Mouse (Mus musculus): Measurements from ENCODE around the gene Enthd1. TPM values are rescaled to one million over a fixed set of nuclear protein-coding genes. Genes with fewer than 3 reads are reported as not detected.

Enthd1 gene
- polyA plus RNA-seq, 2 experiments: not detected

DNA sequence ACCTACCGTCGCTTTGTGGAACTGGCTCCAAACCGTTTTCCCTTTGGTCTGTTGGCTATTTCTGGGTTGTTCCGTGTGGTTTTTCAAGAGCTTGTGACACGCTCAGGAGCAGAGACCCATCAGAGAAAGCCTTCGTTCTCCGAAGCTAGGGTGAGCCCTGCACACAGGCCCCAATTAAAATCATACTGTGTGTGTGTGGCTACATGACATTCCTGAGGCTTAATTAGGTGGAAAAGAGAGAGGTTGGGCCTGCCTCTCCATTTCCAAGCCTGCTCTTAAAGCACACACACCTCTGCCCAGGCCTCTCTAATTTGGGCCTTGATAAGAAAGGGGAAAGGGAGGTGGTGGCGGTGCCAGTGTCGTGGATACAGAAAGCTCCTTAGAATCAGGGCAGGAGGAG is 126.5 kb downstream of the Enthd1 start:
- no peak overlapping the region for H3K27ac ChIP-seq
- H3K9ac ChIP-seq (replicated peaks): no peak overlapping the region
- H3K36me3 ChIP-seq (replicated peaks; ENCODE audit: control insufficient read depth, insufficient read depth, low read depth): no peaks in the 10 kb centered on the region
- H3K27me3 ChIP-seq (ENCODE audit: control insufficient read depth, insufficient read depth, low read length): no peaks in the 10 kb centered on the region
- no peak for TF ChIP-seq EP300 (IDR thresholded peaks at IDR 0.05; ENCODE audit: low read depth)
- no peak for TF ChIP-seq CTCF (IDR thresholded peaks at IDR 0.05; ENCODE audit: low read depth)
- WGBS (ENCODE audit: insufficient replicate concordance): 59% methylated on average over 9 of the region's 9 CpGs
- no peak overlapping the region for H3K4me2 ChIP-seq (ENCODE audit: low read depth)
- no peaks in the 10 kb centered on the region for H3K9me3 ChIP-seq (ENCODE audit: control insufficient read depth, low read length)
- H3K4me1 ChIP-seq (replicated peaks; ENCODE audit: control insufficient read depth in 2 of 2, insufficient read depth in 2 of 2, low read length in 1 of 2): no peaks in the 10 kb centered on the region
- no peak overlapping the region for H3K4me3 ChIP-seq (ENCODE audit: insufficient read depth in 1 of 2, low read depth in 2 of 2, low read length in 2 of 2)
- DNase-seq (ENCODE audit: low read depth in 3 of 3, low spot score in 3 of 3): no peak
- ATAC-seq (ENCODE audit: insufficient read depth): no peak

GRCm38 (mm10) chr15:80437996-80438395 is 127.0 kb downstream of the Enthd1 start:
- Histone ChIP-seq H3K4me1 (replicated peaks; ENCODE audit: control insufficient read depth in 2 of 2, insufficient read depth in 2 of 2, low read length in 1 of 2) (no peaks in the 10 kb centered on the region), H3K9me3 (ENCODE audit: control insufficient read depth, low read length) (no peaks in the 10 kb centered on the region), H3K4me2 (ENCODE audit: low read depth) (no peak overlapping the region), H3K4me3 (ENCODE audit: insufficient read depth in 1 of 2, low read depth in 2 of 2, low read length in 2 of 2) (no peak overlapping the region), H3K27me3 (ENCODE audit: control insufficient read depth, insufficient read depth, low read length) (no peaks in the 10 kb centered on the region), H3K9ac (replicated peaks) (no peak overlapping the region), H3K27ac (no peak overlapping the region), H3K36me3 (replicated peaks; ENCODE audit: control insufficient read depth, insufficient read depth, low read depth) (no peaks in the 10 kb centered on the region)
- WGBS (ENCODE audit: insufficient replicate concordance): 74% methylated on average over 9 of the region's 9 CpGs
- no peak for DNase-seq (ENCODE audit: low read depth in 3 of 3, low spot score in 3 of 3)
- no peak for ATAC-seq (ENCODE audit: insufficient read depth)
- TF ChIP-seq CTCF (IDR thresholded peaks at IDR 0.05; ENCODE audit: low read depth) (no peak), EP300 (IDR thresholded peaks at IDR 0.05; ENCODE audit: low read depth) (no peak)

DNA sequence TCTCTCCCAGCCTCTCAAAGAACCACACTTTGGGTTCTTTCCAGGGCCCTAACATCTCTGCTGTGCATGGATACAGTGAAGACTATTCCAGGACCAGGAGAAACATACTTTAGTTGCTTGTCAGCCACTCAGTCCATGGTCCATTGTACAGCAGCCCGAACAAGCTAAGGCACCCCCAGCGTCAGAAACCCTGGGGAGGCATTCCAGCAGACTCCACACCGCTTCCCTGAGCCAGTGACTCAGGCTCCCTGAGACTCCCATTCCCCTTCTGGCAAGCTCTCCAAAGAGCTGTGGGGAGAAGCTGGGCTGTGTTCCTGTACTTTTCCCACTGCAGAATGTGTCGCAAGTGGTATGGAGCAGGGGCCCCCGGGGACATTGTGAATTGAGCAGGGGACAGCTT is 128.0 kb downstream of the Enthd1 start:
- no peak for ATAC-seq (ENCODE audit: insufficient read depth)
- Histone ChIP-seq H3K27ac (no peak overlapping the region), H3K4me3 (ENCODE audit: insufficient read depth in 1 of 2, low read depth in 2 of 2, low read length in 2 of 2) (no peak overlapping the region), H3K36me3 (replicated peaks; ENCODE audit: control insufficient read depth, insufficient read depth, low read depth) (no peaks in the 10 kb centered on the region), H3K9me3 (ENCODE audit: control insufficient read depth, low read length) (no peaks in the 10 kb centered on the region), H3K4me1 (replicated peaks; ENCODE audit: control insufficient read depth in 2 of 2, insufficient read depth in 2 of 2, low read length in 1 of 2) (no peaks in the 10 kb centered on the region), H3K4me2 (ENCODE audit: low read depth) (no peak overlapping the region), H3K9ac (replicated peaks) (no peak overlapping the region), H3K27me3 (ENCODE audit: control insufficient read depth, insufficient read depth, low read length) (no peaks in the 10 kb centered on the region)
- no peak for TF ChIP-seq CTCF (IDR thresholded peaks at IDR 0.05; ENCODE audit: low read depth)
- no peak for TF ChIP-seq EP300 (IDR thresholded peaks at IDR 0.05; ENCODE audit: low read depth)
- 68% methylated on average over 5 of the region's 5 CpGs for WGBS (ENCODE audit: insufficient replicate concordance)
- DNase-seq (ENCODE audit: low read depth in 3 of 3, low spot score in 3 of 3): no peak

GRCm38 (mm10) chr15:80430324-80430723 is 134.6 kb downstream of the Enthd1 start:
- WGBS (ENCODE audit: insufficient replicate concordance): 74% methylated on average over 11 of the region's 11 CpGs
- TF ChIP-seq CTCF (IDR thresholded peaks at IDR 0.05; ENCODE audit: low read depth) (no peak), EP300 (IDR thresholded peaks at IDR 0.05; ENCODE audit: low read depth) (no peak)

DNA sequence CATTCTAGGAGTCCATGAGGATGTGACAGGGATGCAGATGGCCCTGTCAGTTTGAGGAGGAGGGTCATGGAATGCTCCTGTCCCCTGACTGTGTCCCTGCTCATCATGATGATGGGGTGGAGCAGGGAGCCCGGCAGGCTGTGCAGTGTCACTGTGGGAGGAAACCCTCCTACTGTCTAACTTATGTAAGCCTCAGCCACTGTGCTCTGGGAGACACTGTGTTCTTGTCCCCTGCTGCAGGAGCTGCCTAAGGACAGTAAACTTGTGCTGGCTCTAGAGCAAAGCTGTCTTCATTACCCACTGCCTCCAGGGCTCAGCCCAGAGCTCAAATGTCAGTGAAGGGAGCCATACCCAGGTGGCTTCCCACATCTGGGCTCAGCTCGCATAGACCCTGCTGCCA is 146.8 kb downstream of the Enthd1 start:
- Histone ChIP-seq H3K9me3 (ENCODE audit: control insufficient read depth, low read length) (no peaks in the 10 kb centered on the region), H3K27ac (no peak overlapping the region), H3K9ac (replicated peaks) (no peak overlapping the region), H3K4me2 (ENCODE audit: low read depth) (no peak overlapping the region), H3K27me3 (ENCODE audit: control insufficient read depth, insufficient read depth, low read length) (no peaks in the 10 kb centered on the region), H3K4me3 (ENCODE audit: insufficient read depth in 1 of 2, low read depth in 2 of 2, low read length in 2 of 2) (no peak overlapping the region), H3K4me1 (replicated peaks; ENCODE audit: control insufficient read depth in 2 of 2, insufficient read depth in 2 of 2, low read length in 1 of 2) (no peaks in the 10 kb centered on the region), H3K36me3 (replicated peaks; ENCODE audit: control insufficient read depth, insufficient read depth, low read depth) (no peaks in the 10 kb centered on the region)
- WGBS (ENCODE audit: insufficient replicate concordance): 51% methylated on average over 2 of the region's 2 CpGs
- TF ChIP-seq CTCF (IDR thresholded peaks at IDR 0.05; ENCODE audit: low read depth) (no peak), EP300 (IDR thresholded peaks at IDR 0.05; ENCODE audit: low read depth) (no peak)
- DNase-seq (ENCODE audit: low read depth in 3 of 3, low spot score in 3 of 3) (no peak), ATAC-seq (ENCODE audit: insufficient read depth) (no peak)

More at GRCm38 (mm10) chr15:80430324-80430723, 134.6 kb downstream of the Enthd1 start:
- H3K4me2 ChIP-seq (ENCODE audit: low read depth): no peak overlapping the region
- no peaks in the 10 kb centered on the region for H3K4me1 ChIP-seq (replicated peaks; ENCODE audit: control insufficient read depth in 2 of 2, insufficient read depth in 2 of 2, low read length in 1 of 2)
- H3K27me3 ChIP-seq (ENCODE audit: control insufficient read depth, insufficient read depth, low read length): no peaks in the 10 kb centered on the region
- ATAC-seq (ENCODE audit: insufficient read depth): no peak
- no peaks in the 10 kb centered on the region for H3K9me3 ChIP-seq (ENCODE audit: control insufficient read depth, low read length)
- H3K36me3 ChIP-seq (replicated peaks; ENCODE audit: control insufficient read depth, insufficient read depth, low read depth): no peaks in the 10 kb centered on the region
- no peak overlapping the region for H3K9ac ChIP-seq (replicated peaks)
- H3K27ac ChIP-seq: no peak overlapping the region
- DNase-seq (ENCODE audit: low read depth in 3 of 3, low spot score in 3 of 3): no peak
- H3K4me3 ChIP-seq (ENCODE audit: insufficient read depth in 1 of 2, low read depth in 2 of 2, low read length in 2 of 2): no peak overlapping the region

Measured in liver, embryonic 14.5 days (tissue).